Mouse (Mus musculus) erythroblast, embryonic 14.5 days (primary cell): Measurements from ENCODE around the gene Ttc36. TPM values are rescaled to one million over a fixed set of nuclear protein-coding genes. Genes with fewer than 3 reads are reported as not detected.

Experiments
- H3K27me3 ChIP-seq: 2 replicates; pipeline ENCODE4 v1.6.1; 2012; ENCODE audit warnings: inconsistent platforms; ENCODE audit not compliant: control insufficient read depth
- H3K36me3 ChIP-seq: 2 replicates; pipeline ENCODE4 v1.6.1; 2012; ENCODE audit warnings: mild to moderate bottlenecking, inconsistent platforms; ENCODE audit not compliant: control insufficient read depth
- H3K4me1 ChIP-seq: 2 replicates; pipeline ENCODE4 v1.6.1; 2012; ENCODE audit warnings: inconsistent platforms; ENCODE audit not compliant: control insufficient read depth
- H3K4me3 ChIP-seq: replicated peaks from 2 replicates; pipeline ENCODE3; 2012; ENCODE audit warnings: moderate library complexity, mild to moderate bottlenecking, inconsistent platforms
- H3K9me3 ChIP-seq: 2 replicates; pipeline ENCODE4 v1.6.1; 2012; ENCODE audit warnings: low read length, inconsistent platforms, mixed read lengths; ENCODE audit not compliant: control insufficient read depth
- GATA1 ChIP-seq: IDR thresholded peaks from 2 replicates; pipeline ENCODE4 v1.6.1; 2012; ENCODE audit warnings: low read length, inconsistent platforms, mixed read lengths
- TAL1 ChIP-seq: IDR thresholded peaks from 3 replicates; pipeline ENCODE4 v1.6.1; 2012; ENCODE audit warnings: low read length, inconsistent platforms, mixed read lengths
- polyA plus RNA-seq: library from polyadenylated mRNA; stranded (reverse); fragments of >175 nt; gene quantifications from 2 replicates; pipeline ENCODE4 v1.2.3, GENCODE M21; 2012

Ttc36 gene
- polyA plus RNA-seq, 1 experiment, result 0.83 TPM

DNA sequence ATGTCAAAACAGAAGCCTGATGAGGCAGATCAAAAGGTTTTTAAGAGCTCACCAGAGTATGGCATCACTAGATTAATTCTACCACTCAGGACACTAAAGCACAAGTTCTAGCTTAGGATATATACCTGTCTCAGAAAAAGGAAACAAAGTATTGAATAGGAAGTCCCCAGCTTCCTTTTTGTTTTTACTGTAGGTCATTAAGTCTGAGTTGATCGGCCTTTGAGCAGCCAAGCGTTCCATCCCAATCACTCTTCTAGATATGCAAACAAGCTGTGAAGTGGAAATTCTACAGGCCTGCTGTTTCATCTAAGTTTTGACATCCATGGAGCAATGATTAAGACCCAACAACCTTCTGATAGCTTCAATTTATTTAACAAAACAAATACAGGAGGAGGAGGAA lies 42.0 kb downstream of the Ttc36 start:
- H3K27me3 ChIP-seq, result no peaks in the 10 kb centered on the region
- no peak overlapping the region for H3K4me3 ChIP-seq
- H3K4me1 ChIP-seq, result peaks cover 15% of the 10 kb centered on the region
- TF ChIP-seq GATA1 (no peak), TAL1 (no peak)
- peaks cover 66% of the 10 kb centered on the region for H3K36me3 ChIP-seq
- H3K9me3 ChIP-seq, result no peaks in the 10 kb centered on the region

Other genes starting within 250 kb of the Ttc36 start
- not detected in 2 replicates for gene Cxcr5, start 241.2 kb downstream of the Ttc36 start, polyA plus RNA-seq
- gene Ddx6, start 198.2 kb downstream of the Ttc36 start, polyA plus RNA-seq, result 1.2 and 1.7 TPM in 2 replicates
- gene Treh, start 129.8 kb downstream of the Ttc36 start, polyA plus RNA-seq, result not detected in 2 replicates
- 0.15 and 0.23 TPM in 2 replicates for gene Phldb1, start 67.9 kb downstream of the Ttc36 start, polyA plus RNA-seq
- gene Arcn1, start 35.2 kb downstream of the Ttc36 start, polyA plus RNA-seq, result 0.33 and 0.52 TPM in 2 replicates
- 0.29 and 0.86 TPM in 2 replicates for gene Ift46, start 35.2 kb downstream of the Ttc36 start, polyA plus RNA-seq
- 0.01 TPM in 1 of 2 replicates, not detected in the other for gene Tmem25, start 3.8 kb downstream of the Ttc36 start, polyA plus RNA-seq
- 0.29 and 0.38 TPM in 2 replicates for gene Kmt2a, start 78.2 kb upstream of the Ttc36 start, polyA plus RNA-seq
- 7.2 and 8.5 TPM in 2 replicates for gene Atp5l, start 117.7 kb upstream of the Ttc36 start, polyA plus RNA-seq
- gene Ube4a, start 162.5 kb upstream of the Ttc36 start, polyA plus RNA-seq, result 0.21 and 0.31 TPM in 2 replicates
- not detected in 2 replicates for gene Cd3g, start 177.4 kb upstream of the Ttc36 start, polyA plus RNA-seq
- gene Cd3d, start 178.7 kb upstream of the Ttc36 start, polyA plus RNA-seq, result not detected in 2 replicates
- gene Cd3e, start 206.6 kb upstream of the Ttc36 start, polyA plus RNA-seq, result 0.02 TPM in 1 of 2 replicates, not detected in the other
- not detected in 2 replicates for gene Mpzl2, start 236.7 kb upstream of the Ttc36 start, polyA plus RNA-seq